Mouse (Mus musculus) embryonic stem cell, embryonic (primary cell): Measurements from ENCODE around the gene Cckbr.

Experiments
- CTCF ChIA-PET, 4 experiments: fragments of 300-600 bp in 2 of 4; fragments of 350-600 bp in 2 of 4; sonication (Branson Sonifier 250); formaldehyde crosslinking; loops; one replicate each; lab custom pipeline; 2022; ENCODE audit warnings: inconsistent platforms in 2 of 4; lab: Charles Lee
- POLR2A ChIA-PET, 4 experiments: fragments of 300-600 bp in 2 of 4; fragments of 350-600 bp in 2 of 4; sonication (Branson Sonifier 250); formaldehyde crosslinking; loops; one replicate each; lab custom pipeline; 2022; ENCODE audit warnings: antibody characterized with exemption in 4 of 4, inconsistent platforms in 1 of 4; lab: Charles Lee

Gene Cckbr

GRCm38 (mm10) chr7:105514561-105514960 is 89.0 kb downstream of the Cckbr start:
- POLR2A ChIA-PET, result no interaction called here
- CTCF ChIA-PET, result interaction anchor here in 2 of 4 experiments (0.6 to 1.8 kb wide), 2 partner anchors 34 to 344 kb away, joined by 3 to 4 read pairs; no protein-coding TSS in a partner anchor

GRCm38 (mm10) chr7:105515178-105515577 is 89.6 kb downstream of the Cckbr start:
- POLR2A ChIA-PET, result no interaction called here
- CTCF ChIA-PET, result interaction anchor here in 1 of 4 experiments (0.5 to 1.8 kb wide), 2 partner anchors 11 to 34 kb away, joined by 3 to 4 read pairs; no protein-coding TSS in a partner anchor

GRCm38 (mm10) chr7:105516669-105517360 is 91.3 kb downstream of the Cckbr start:
- POLR2A ChIA-PET, result no interaction called here
- CTCF ChIA-PET, result interaction anchor here in 1 of 4 experiments (0.6 kb wide), 1 partner anchor 105 kb away, joined by 3 read pairs; no protein-coding TSS in a partner anchor

GRCm38 (mm10) chr7:105519336-105519735 is 93.8 kb downstream of the Cckbr start:
- POLR2A ChIA-PET, result interaction anchor here in 1 of 4 experiments (0.7 kb wide), 1 partner anchor 14 kb away, joined by 3 read pairs; no protein-coding TSS in a partner anchor

GRCm38 (mm10) chr7:105519771-105520170 is 94.2 kb downstream of the Cckbr start:
- ChIA-PET CTCF (interaction anchor here in 2 of 4 experiments (0.6 to 1.7 kb wide), 2 partner anchors 71 to 108 kb away, joined by 3 to 5 read pairs; no protein-coding TSS in a partner anchor), POLR2A (no interaction called here)

More at GRCm38 (mm10) chr7:105519336-105519735, 93.8 kb downstream of the Cckbr start:
- CTCF ChIA-PET, result interaction anchor here in 1 of 4 experiments (1.7 kb wide), 1 partner anchor 107 kb away, joined by 5 read pairs; no protein-coding TSS in a partner anchor

GRCm38 (mm10) chr7:105520201-105520600 is 94.7 kb downstream of the Cckbr start:
- POLR2A ChIA-PET, result interaction anchor here in 1 of 4 experiments (0.6 kb wide), 1 partner anchor 488 kb away, joined by 3 read pairs; no protein-coding TSS in a partner anchor
- CTCF ChIA-PET, result interaction anchor here in 2 of 4 experiments (0.6 to 1.7 kb wide), 2 partner anchors 71 to 108 kb away, joined by 3 to 5 read pairs; no protein-coding TSS in a partner anchor
